In genomic region chr17:85767201-85767862, GRCm38 (mm10) we compare ENCODE assay signal across 23 mouse cellular contexts.
DNase-seq lines count a peak whose midpoint lies in the region; ATAC-seq lines count a peak whose summit lies in the region.
"Had no signal": no experiment of that assay in that cellular context is flagged by ENCODE, and none has a peak within 500 bp of the region (broad histone marks: within the 10 kb centered on the region; RNA-seq: fewer than 3 reads in every experiment).

No protein-coding gene starts in this region.

- no peaks in the 10 kb centered on the region for H3K4me1 ChIP-seq in liver, embryonic 16.5 days (ENCODE audit: control insufficient read depth, low read depth, low read length)
- peaks cover 6% of the 10 kb centered on the region; the same call in 1 of the 2 replicates for H3K4me1 ChIP-seq in liver, embryonic 11.5 days (replicated peaks; ENCODE audit: control insufficient read depth, insufficient read depth, low read length)
- H3K4me1 ChIP-seq in embryonic facial prominence, embryonic 13.5 days, result peaks cover 16% of the 10 kb centered on the region
- H3K4me1 ChIP-seq in kidney, embryonic 14.5 days (ENCODE audit: control insufficient read depth, insufficient read depth, low read length), result no peaks in the 10 kb centered on the region

- H3K4me3 ChIP-seq in liver, embryonic 16.5 days (ENCODE audit: low read depth, low read length), result no peak overlapping the region
- no peak overlapping the region for H3K4me3 ChIP-seq in liver, embryonic 11.5 days (ENCODE audit: low read depth, low read length)
- H3K4me3 ChIP-seq in embryonic facial prominence, embryonic 13.5 days, result no peak overlapping the region
- no peak overlapping the region for H3K4me3 ChIP-seq in kidney, embryonic 14.5 days (ENCODE audit: low read length)

- no peaks in the 10 kb centered on the region for H3K27me3 ChIP-seq in liver, embryonic 16.5 days (ENCODE audit: control insufficient read depth, insufficient read depth, low read depth, low read length)
- no peaks in the 10 kb centered on the region for H3K27me3 ChIP-seq in liver, embryonic 11.5 days (replicated peaks; ENCODE audit: control insufficient read depth, insufficient read depth, low read length)
- H3K27me3 ChIP-seq in embryonic facial prominence, embryonic 13.5 days, result no peaks in the 10 kb centered on the region; the same call in 1 of the 2 replicates
- H3K27me3 ChIP-seq in kidney, embryonic 14.5 days (ENCODE audit: control insufficient read depth, insufficient read depth, low read length), result no peaks in the 10 kb centered on the region

- no peaks in the 10 kb centered on the region for H3K36me3 ChIP-seq in liver, embryonic 16.5 days (ENCODE audit: control insufficient read depth, insufficient read depth)
- H3K36me3 ChIP-seq in liver, embryonic 11.5 days (ENCODE audit: control insufficient read depth, insufficient read depth, low read length), result no peaks in the 10 kb centered on the region
- no peaks in the 10 kb centered on the region for H3K36me3 ChIP-seq in embryonic facial prominence, embryonic 13.5 days
- H3K36me3 ChIP-seq in kidney, embryonic 14.5 days (ENCODE audit: control insufficient read depth, insufficient read depth, low read length), result no peaks in the 10 kb centered on the region

- no peak overlapping the region for H3K27ac ChIP-seq in liver, embryonic 16.5 days (ENCODE audit: low read length)
- H3K27ac ChIP-seq in liver, embryonic 11.5 days (ENCODE audit: low read depth, low read length), result no peak overlapping the region
- no peak overlapping the region for H3K27ac ChIP-seq in embryonic facial prominence, embryonic 13.5 days
- H3K27ac ChIP-seq in kidney, embryonic 14.5 days (ENCODE audit: low read depth, low read length), result no peak overlapping the region

- no peak for DNase-seq in liver, embryonic 11.5 days (ENCODE audit: low spot score)
- DNase-seq in spleen, adult 18-20 months, result no peak
- DNase-seq: adrenal gland, adult 8-10 months; B cell, adult 2 months; cerebellum, adult 8-10 months; cerebellum, postnatal 25 days; gastrocnemius, postnatal 10 days; heart, postnatal 14 days; kidney, adult 18-20 months; kidney, postnatal 36 days; lung, adult 18-20 months; lung, postnatal 4 days; right cerebral cortex, postnatal 4 days; thymus, adult 2 months; thymus, postnatal 4 days had no signal

- H3K4me2 ChIP-seq in liver, embryonic 16.5 days (ENCODE audit: low read depth, low read length), result no peak overlapping the region
- no peak overlapping the region for H3K4me2 ChIP-seq in liver, embryonic 11.5 days
- H3K4me2 ChIP-seq in embryonic facial prominence, embryonic 13.5 days, result no peak overlapping the region
- H3K4me2 ChIP-seq in kidney, embryonic 14.5 days (replicated peaks; ENCODE audit: low read depth, low read length), result no peak overlapping the region

- 57% methylated on average over 15 of the region's 15 CpGs for WGBS in liver, embryonic 16.5 days (ENCODE audit: insufficient replicate concordance)
- WGBS in liver, embryonic 11.5 days, result 63% methylated on average over 15 of the region's 15 CpGs
- 72% methylated on average over 15 of the region's 15 CpGs for WGBS in embryonic facial prominence, embryonic 13.5 days
- WGBS in kidney, embryonic 14.5 days, result 71% methylated on average over 15 of the region's 15 CpGs

- no peak overlapping the region for H3K9ac ChIP-seq in liver, embryonic 16.5 days (ENCODE audit: low read depth, low read length)
- H3K9ac ChIP-seq in liver, embryonic 11.5 days (ENCODE audit: low read depth, low read length), result no peak overlapping the region
- 0 out of 2 replicates have a peak overlapping the region, but pooled peaks have one; percentile 21 for H3K9ac ChIP-seq in embryonic facial prominence, embryonic 13.5 days
- H3K9ac ChIP-seq in kidney, embryonic 14.5 days (ENCODE audit: low read depth, low read length), result no peak overlapping the region

- H3K9me3 ChIP-seq in liver, embryonic 16.5 days (replicated peaks; ENCODE audit: control insufficient read depth, low read length), result no peaks in the 10 kb centered on the region
- H3K9me3 ChIP-seq in liver, embryonic 11.5 days (ENCODE audit: control insufficient read depth, low read length), result no peaks in the 10 kb centered on the region
- H3K9me3 ChIP-seq in embryonic facial prominence, embryonic 13.5 days, result 0 out of 2 replicates have a peak, but pooled peaks cover 3% of the 10 kb centered on the region
- peaks cover 4% of the 10 kb centered on the region; the same call in 1 of the 2 replicates for H3K9me3 ChIP-seq in kidney, embryonic 14.5 days (ENCODE audit: control insufficient read depth, low read length)

- 0 out of 2 replicates have a peak, but pooled peaks have one; percentile 43 for ATAC-seq in liver, embryonic 16.5 days (ENCODE audit: low read depth)
- ATAC-seq in liver, embryonic 11.5 days (replicated peaks; ENCODE audit: low FRiP score), result no peak
- no peak for ATAC-seq in embryonic facial prominence, embryonic 13.5 days (ENCODE audit: insufficient number of reproducible peaks, insufficient read depth, low FRiP score, low TSS enrichment, low read depth)
- peak; percentile 69 for ATAC-seq in megakaryocyte progenitor cell, adult 5-6 weeks (replicated peaks; ENCODE audit: poor library complexity)
- ATAC-seq in kidney, embryonic 14.5 days (ENCODE audit: low FRiP score, low TSS enrichment), result no peak
- ATAC-seq: forebrain, embryonic 16.5 days; hindbrain, embryonic 16.5 days; lung, postnatal 0 days; midbrain, embryonic 16.5 days had no signal

Comparison
In these comparisons a context has a peak if more than half of its experiments do, and no peak if none do; other contexts are left out.
1. ATAC-seq: peak in liver, embryonic 16.5 days (single experiment) and megakaryocyte progenitor cell, adult 5-6 weeks (single experiment); none in liver, embryonic 11.5 days (single experiment), embryonic facial prominence, embryonic 13.5 days (single experiment) and kidney, embryonic 14.5 days (single experiment).